Mouse (Mus musculus) regulatory T cell (primary cell): ENCODE measurements around the gene Umodl1.

Source experiments
- in situ Hi-C: fragments of 300-600 bp; cut with MboI, MseI; formaldehyde crosslinking; loops from one replicate; pipeline ENCODE4 v1.15.1; 2025; ENCODE audit warnings: high pct_unique_total_duplicates

The Umodl1 gene

GRCm38 (mm10) chr17:30996296-30996695, 41.9 kb downstream of the Umodl1 start:
- in situ Hi-C loops, result no loop called here

- in situ Hi-C loops, result no loop called here
These were observed 46.5 kb downstream of the Umodl1 start for GRCm38 (mm10) chr17:31000897-31001296.

DNA sequence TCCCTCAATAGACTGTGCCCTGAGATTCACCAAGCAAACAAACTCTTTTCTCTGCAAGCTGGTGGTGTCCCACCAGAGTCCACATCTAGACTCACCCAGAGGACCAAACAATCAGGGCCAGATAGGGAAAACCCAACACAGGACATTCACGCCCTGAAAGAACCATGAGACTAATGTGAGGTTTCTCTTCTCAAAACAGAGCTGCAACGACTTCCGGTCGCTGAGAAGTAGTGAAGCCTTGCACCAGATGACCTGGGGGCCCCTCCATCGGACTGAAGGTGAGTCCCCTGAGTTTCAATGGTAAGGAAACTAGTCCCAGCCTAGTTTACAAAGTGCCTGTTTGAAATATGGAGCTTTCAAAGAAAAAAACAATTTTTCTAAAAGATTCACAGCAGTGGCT, 48.2 kb downstream of the Umodl1 start:
- in situ Hi-C loops, result no loop called here

GRCm38 (mm10) chr17:31005284-31005683, 50.8 kb downstream of the Umodl1 start:
- in situ Hi-C loops, result no loop called here

- in situ Hi-C loops, result no loop called here
These were observed 52.9 kb downstream of the Umodl1 start for GRCm38 (mm10) chr17:31007357-31007756.

DNA sequence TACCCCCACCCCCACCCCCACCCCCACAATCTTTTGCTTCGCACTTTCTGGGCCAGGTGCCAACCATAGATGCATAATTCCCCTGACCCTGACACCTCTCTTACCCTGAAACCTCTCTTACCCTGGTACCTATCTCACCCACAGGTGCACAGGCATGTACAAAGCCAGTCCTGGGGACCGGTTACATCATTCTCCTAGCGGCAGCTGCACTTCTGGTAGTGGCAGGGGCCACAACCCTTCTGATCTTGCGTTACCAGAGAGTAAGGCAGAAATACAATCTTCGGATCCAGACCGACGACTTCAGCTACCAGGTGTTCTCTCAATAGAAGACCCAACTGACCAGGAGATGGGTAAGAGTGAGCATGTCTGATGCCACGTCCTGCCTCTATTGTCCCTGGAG, 54.0 kb downstream of the Umodl1 start:
- in situ Hi-C loops, result no loop called here

- in situ Hi-C loops, result loop anchor here (5.0 kb wide), 1 partner anchor 101 kb away; no protein-coding TSS in a partner anchor
These were observed 57.3 kb downstream of the Umodl1 start for GRCm38 (mm10) chr17:31011551-31012394.

- in situ Hi-C loops, result no loop called here
These were observed 63.8 kb downstream of the Umodl1 start for GRCm38 (mm10) chr17:31018267-31018666.

DNA sequence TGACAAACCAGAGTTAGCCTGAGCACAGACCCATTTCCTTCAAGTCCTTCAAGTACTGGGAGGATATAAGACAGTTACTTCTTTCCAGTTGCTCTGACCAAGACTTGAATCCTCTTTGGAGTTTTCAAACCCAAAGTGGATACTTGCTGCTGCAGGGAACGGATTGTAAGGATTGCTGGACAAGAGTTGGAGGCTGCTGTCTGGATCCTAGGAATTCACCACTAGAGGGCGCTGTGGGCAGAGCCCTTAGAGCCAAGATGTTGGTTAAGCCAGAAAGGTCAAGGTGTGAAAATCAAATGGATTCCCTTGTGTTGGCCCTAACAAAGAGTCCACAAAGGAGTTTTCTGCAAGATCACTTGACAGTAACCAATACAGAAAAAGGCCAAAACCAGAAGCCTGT, 65.1 kb downstream of the Umodl1 start:
- in situ Hi-C loops, result no loop called here

- in situ Hi-C loops, result no loop called here
These were observed 65.6 kb downstream of the Umodl1 start for GRCm38 (mm10) chr17:31020078-31020477.

- in situ Hi-C loops, result no loop called here
These were observed 66.8 kb downstream of the Umodl1 start for GRCm38 (mm10) chr17:31021276-31021675.

GRCm38 (mm10) chr17:31024125-31024781, 69.8 kb downstream of the Umodl1 start:
- in situ Hi-C loops, result no loop called here

DNA sequence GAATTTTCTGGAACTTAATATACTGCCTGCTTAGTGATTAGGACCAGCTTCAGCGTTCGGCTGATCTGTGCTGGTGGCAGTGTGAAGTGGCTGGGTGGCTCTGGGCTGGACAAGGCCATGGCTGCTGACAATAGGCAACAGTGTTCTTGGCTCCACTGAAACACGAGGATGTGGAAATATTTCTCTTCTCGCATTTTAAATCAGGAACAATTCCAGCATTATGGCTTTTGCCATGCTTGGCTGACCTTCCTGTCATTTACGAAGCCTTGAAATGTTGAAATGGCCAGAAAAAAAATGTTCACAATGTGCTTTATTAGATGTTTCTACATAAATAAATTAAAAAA, 70.3 kb downstream of the Umodl1 start:
- in situ Hi-C loops, result no loop called here

DNA sequence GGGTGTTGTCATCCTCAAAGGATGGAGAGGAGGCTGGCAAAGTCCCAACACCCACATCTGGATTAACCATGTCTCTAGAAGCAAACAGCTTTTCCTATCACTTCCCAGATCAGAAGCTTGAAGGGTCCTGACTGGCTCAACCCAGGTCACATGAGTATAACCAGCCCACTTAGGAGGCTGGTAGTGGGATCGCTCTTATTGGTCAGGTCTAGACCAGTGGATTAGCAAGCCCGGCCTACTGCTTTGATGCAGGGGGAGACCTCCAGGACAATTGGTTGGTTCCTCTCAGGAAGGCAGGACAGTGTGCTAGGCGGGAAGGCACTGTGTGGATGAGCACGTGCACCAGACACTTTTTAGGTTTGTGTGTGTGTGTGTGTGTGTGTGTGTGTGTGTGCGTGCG, 72.5 kb downstream of the Umodl1 start:
- in situ Hi-C loops, result no loop called here

GRCm38 (mm10) chr17:31027723-31028122, 73.3 kb downstream of the Umodl1 start:
- in situ Hi-C loops, result no loop called here

DNA sequence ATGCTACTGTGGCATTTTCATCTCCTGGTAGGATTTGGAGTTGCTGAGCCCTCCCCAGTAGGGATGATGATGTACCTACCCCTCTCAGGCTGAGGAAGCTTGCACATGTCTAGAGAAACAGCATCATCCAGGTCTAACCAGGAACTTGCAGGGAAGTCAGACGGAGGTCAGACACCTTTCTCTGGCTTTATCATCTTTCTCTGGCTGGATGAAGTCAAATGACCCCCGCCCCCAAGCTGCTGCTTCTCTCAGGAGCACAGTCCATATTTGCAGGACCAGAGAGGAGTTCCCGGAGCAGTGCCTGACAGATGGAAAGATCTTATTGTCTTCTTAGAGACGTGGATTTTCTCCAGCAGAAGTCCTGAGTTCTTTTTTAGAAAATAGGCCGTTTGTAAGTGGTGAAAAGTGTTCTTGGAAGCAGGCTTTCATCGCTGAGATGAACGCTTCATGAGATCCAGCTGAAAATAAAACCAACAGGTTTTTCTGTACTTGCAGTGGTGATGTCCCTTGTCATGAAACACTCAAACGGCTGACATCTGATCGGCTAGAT, 74.5 kb downstream of the Umodl1 start:
- in situ Hi-C loops, result no loop called here

GRCm38 (mm10) chr17:31029407-31029806, 75.0 kb downstream of the Umodl1 start:
- in situ Hi-C loops, result no loop called here

- in situ Hi-C loops, result no loop called here
These were observed 77.9 kb downstream of the Umodl1 start for GRCm38 (mm10) chr17:31032341-31032740.

GRCm38 (mm10) chr17:31033251-31033650, 78.8 kb downstream of the Umodl1 start:
- in situ Hi-C loops, result no loop called here

- in situ Hi-C loops, result no loop called here
These were observed 79.7 kb downstream of the Umodl1 start for GRCm38 (mm10) chr17:31034165-31034564.

DNA sequence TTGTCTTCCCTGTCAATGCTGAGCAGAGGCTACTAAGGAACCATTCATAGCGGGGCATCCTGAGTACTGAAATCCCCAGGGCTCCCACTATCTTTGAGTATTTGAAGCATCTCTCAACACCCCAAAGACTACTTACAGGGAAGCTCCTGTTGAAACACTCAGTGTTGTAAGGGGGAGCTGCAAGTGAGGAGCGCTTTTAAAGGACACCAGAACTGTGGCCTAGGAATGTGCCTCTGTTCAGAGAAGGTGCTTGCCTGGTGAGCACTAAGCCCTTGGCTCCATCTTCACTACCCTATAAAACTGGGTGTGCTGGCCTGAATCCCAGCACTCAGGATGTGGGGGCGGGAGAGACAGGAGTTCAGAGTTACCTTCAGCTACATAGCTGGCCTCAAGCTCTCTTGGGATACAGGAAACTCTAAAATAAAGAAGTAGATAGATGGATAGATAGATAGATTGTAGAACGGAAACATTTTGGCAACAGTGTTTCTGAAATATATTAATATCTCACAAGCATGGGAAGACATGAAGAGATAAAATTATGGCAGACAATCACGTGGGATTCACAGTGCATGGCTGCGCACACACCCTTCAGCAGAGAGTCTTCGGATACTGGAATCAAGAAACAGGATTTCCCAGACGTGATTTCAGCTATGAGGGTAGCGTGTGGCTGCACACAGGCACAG, 80.4 kb downstream of the Umodl1 start:
- in situ Hi-C loops, result no loop called here

DNA sequence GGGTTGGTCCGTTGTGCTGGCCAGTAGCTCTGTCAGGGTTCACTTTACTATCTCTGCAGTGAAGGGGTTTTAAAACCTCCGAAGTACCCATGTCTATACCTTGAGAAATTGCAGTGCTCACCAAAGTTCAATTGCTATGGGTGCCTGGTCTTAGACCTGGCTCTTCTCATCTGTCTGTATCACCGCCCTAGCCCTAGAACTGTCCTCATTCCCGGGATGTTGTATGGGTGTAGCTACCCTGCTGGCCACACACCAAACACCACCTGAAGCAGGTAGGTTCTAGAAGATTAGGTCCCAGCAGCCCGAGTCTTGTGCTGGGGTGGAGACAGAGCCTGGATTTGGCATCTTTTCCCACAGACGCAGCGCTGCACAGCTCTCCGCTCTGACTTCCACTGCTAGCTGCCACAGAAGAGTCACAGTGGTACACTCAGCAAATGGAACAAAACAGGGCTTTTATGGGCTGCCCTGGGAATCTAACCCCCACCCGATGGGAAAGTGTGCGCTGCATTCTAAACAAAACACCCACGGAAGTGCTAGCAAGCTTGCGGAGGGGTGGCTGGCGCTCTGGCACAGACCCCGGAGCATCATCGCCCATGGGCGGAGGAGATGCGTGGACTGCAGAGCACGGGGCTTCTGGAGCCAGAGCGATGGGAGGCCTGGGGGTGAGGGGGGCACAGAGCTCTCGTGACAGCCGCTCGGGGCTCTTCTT, 81.9 kb downstream of the Umodl1 start:
- in situ Hi-C loops, result no loop called here
